Mouse (Mus musculus) ES-E14 (cell line): Measurements from ENCODE around the gene Sowahd. TPM values are rescaled to one million over a fixed set of nuclear protein-coding genes. Genes with fewer than 3 reads are reported as not detected.

Experiments used
- DNase-seq: peaks from one replicate; pipeline ENCODE4 v3.0.0-alpha.2; 2013; ENCODE audit warnings: low read depth, low spot score
- H3K27ac ChIP-seq: 2 replicates; pipeline ENCODE4 v1.5.1; 2012; ENCODE audit warnings: low read depth, mild to moderate bottlenecking, low read length, moderate library complexity, mixed read lengths; ENCODE audit not compliant: poor library complexity, insufficient read depth, severe bottlenecking
- H3K36me3 ChIP-seq: 2 replicates; pipeline ENCODE4 v1.6.1; 2012; ENCODE audit warnings: mild to moderate bottlenecking, low read length, moderate library complexity, mixed read lengths; ENCODE audit not compliant: control insufficient read depth, poor library complexity, insufficient read depth, severe bottlenecking
- H3K4me1 ChIP-seq, 2 experiments: fragments of 150-350 bp in 1 of 2; sonication (generic) in 1 of 2; 2 replicates each; pipeline ENCODE4 v1.6.1; 2012; ENCODE audit warnings: low read length in 2 of 2, mild to moderate bottlenecking in 1 of 2, mixed read lengths in 1 of 2; ENCODE audit not compliant: control insufficient read depth in 2 of 2, insufficient read depth in 2 of 2, poor library complexity in 1 of 2
- H3K4me3 ChIP-seq, 2 experiments: fragments of 150-350 bp in 1 of 2; sonication (generic) in 1 of 2; 2 replicates each; pipeline ENCODE4 v1.5.1; 2012; ENCODE audit warnings: low read length in 2 of 2, low read depth in 1 of 2, mild to moderate bottlenecking in 1 of 2, mixed read lengths in 1 of 2; ENCODE audit not compliant: insufficient read depth in 1 of 2, poor library complexity in 1 of 2, severe bottlenecking in 1 of 2
- H3K9ac ChIP-seq: 2 replicates; pipeline ENCODE4 v1.6.1; 2012; ENCODE audit warnings: low read depth, mild to moderate bottlenecking, low read length, mixed read lengths; ENCODE audit not compliant: poor library complexity, insufficient read depth, severe bottlenecking
- H3K9me3 ChIP-seq: fragments of 150-350 bp; sonication (generic); 2 replicates; pipeline ENCODE4 v1.6.1; 2012; ENCODE audit warnings: low read depth, mild to moderate bottlenecking, low read length; ENCODE audit not compliant: control insufficient read depth, insufficient read depth
- CHD2 ChIP-seq: IDR thresholded peaks from 2 replicates; pipeline ENCODE4 v1.6.1; 2014; ENCODE audit warnings: mild to moderate bottlenecking, low read depth, low read length, inconsistent platforms
- HCFC1 ChIP-seq: IDR thresholded peaks from 2 replicates; pipeline ENCODE4 v1.6.1; 2012; ENCODE audit warnings: low read length, inconsistent platforms, borderline replicate concordance; ENCODE audit not compliant: insufficient read depth
- MAFK ChIP-seq: IDR thresholded peaks from 2 replicates; pipeline ENCODE4 v1.6.1; 2014; ENCODE audit warnings: mild to moderate bottlenecking, low read depth, low read length, inconsistent platforms; ENCODE audit not compliant: insufficient read depth
- ZC3H11A ChIP-seq: IDR thresholded peaks from 2 replicates; pipeline ENCODE4 v1.6.1; 2012; ENCODE audit warnings: low read depth, mild to moderate bottlenecking, inconsistent platforms, low read length, borderline replicate concordance
- ZNF384 ChIP-seq: IDR thresholded peaks from 2 replicates; pipeline ENCODE4 v1.6.1; 2012; ENCODE audit warnings: low read depth, low read length, inconsistent platforms
- in situ Hi-C, 2 experiments: fragments of 600-800 bp; cut with MboI; formaldehyde crosslinking; loops; one replicate each; pipeline ENCODE4 v1.15.1; 2025; ENCODE audit warnings: low sequenced_read_pairs in 2 of 2, inconsistent platforms in 1 of 2; ENCODE audit not compliant: unreplicated experiment in 2 of 2
- total RNA-seq: library from RNA; depleted of rRNA; stranded (reverse); fragments of 300-350 nt; gene quantifications from 2 replicates; pipeline ENCODE4 v1.2.3, GENCODE M21; 2012

Gene Sowahd
- total RNA-seq, 1 experiment, result not detected

DNA sequence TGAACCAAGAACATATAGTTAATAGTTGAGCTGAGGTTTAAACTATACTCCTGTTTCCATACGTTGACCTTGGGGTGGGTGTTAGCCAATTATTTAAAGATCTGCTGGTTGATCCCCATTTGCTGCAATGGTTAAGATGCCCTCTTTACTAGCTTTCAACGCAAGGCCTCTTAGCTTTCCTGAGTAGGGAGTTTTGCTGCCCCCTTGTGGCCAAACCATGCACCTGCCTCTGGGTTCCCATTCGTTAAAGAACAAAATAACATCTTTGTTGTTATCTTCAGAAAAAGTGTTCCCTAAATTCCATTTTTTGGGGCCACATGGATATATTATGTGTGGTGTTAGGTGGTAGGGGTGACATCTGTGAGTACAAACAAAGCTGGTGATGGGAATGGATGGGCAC, 26.0 kb upstream of the Sowahd start:
- Histone ChIP-seq H3K9ac (no peak overlapping the region), H3K9me3 (no peaks in the 10 kb centered on the region), H3K4me1 (no peaks in the 10 kb centered on the region), H3K36me3 (no peaks in the 10 kb centered on the region), H3K27ac (no peak overlapping the region), H3K4me3 (no peak overlapping the region)
- TF ChIP-seq ZNF384, result no peak
- TF ChIP-seq ZC3H11A, result no peak
- no peak for TF ChIP-seq CHD2
- TF ChIP-seq MAFK, result no peak
- TF ChIP-seq HCFC1, result no peak
- in situ Hi-C loops, result loop anchor here in 1 of 2 experiments (25.0 kb wide), 1 partner anchor 485 kb away; no protein-coding TSS in a partner anchor
- DNase-seq, result peak; percentile 44

DNA sequence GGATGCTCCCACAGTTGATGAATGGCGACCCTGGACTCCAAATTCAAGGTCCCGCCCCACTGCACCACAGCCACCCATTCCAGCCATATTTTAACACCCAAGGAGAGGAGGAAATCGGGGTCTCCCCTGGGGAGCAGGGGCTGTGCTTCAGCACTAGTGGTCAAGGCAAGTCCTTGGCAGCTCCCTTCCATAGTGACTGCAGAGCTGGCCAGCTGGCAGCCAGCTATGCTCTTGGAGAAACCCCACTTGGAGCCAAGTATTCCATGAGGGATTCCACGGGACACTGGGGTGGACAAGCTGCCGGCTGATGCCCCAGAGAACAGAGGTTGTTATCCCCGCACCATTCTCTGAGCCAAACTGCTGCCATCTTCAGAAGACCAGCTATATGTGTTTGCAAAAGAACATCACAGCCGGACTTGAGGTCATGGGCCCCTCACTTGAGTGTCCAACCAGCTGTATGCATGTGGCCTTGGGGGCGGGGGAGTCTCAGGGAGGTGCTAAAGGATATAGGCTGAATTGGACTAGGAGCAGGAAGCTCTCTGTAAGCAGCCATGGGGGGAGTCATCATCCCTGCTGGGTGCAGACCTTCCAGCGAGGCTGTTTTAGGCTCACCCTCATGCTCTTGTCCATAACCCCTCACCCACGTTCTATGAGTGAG, 24.9 kb upstream of the Sowahd start:
- TF ChIP-seq ZNF384, result no peak
- no peak for TF ChIP-seq CHD2
- no peak for TF ChIP-seq ZC3H11A
- TF ChIP-seq HCFC1, result no peak
- H3K9ac ChIP-seq, result no peak overlapping the region
- H3K9me3 ChIP-seq, result no peaks in the 10 kb centered on the region
- H3K36me3 ChIP-seq, result no peaks in the 10 kb centered on the region
- no peak overlapping the region for H3K4me3 ChIP-seq
- in situ Hi-C loops, result loop anchor here in 1 of 2 experiments (25.0 kb wide), 1 partner anchor 486 kb away; no protein-coding TSS in a partner anchor
- no peak overlapping the region for H3K27ac ChIP-seq
- H3K4me1 ChIP-seq, result no peaks in the 10 kb centered on the region
- DNase-seq, result no peak

GRCm38 (mm10) chrX:37028378-37028777, 20.3 kb upstream of the Sowahd start:
- no peak overlapping the region for H3K4me3 ChIP-seq
- H3K9ac ChIP-seq, result no peak overlapping the region
- no peaks in the 10 kb centered on the region for H3K36me3 ChIP-seq
- no peak overlapping the region for H3K27ac ChIP-seq
- no peak for DNase-seq
- in situ Hi-C loops, result no loop called here
- H3K9me3 ChIP-seq, result no peaks in the 10 kb centered on the region
- TF ChIP-seq MAFK (no peak), CHD2 (no peak), HCFC1 (no peak), ZNF384 (no peak), ZC3H11A (no peak)
- H3K4me1 ChIP-seq, result no peaks in the 10 kb centered on the region

DNA sequence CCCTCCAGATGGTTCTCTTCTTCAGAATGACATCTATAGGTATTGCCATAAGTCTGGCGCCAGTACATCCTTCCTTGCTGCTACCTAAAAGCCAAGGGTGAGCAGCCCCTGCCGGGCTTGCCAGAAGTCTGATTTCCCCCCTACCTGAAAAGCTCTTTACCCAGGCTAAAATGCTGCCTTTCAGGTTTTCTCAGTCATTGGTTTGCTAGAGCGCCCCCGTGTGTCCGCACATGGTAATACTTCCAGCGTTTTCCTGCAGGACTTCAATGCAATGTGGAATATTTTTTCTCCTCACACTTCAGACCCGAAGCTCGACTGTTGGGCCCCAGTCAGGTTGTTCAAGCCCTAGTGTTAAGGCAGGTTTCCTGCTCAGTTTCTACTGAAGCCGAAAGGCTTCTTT, 5.9 kb upstream of the Sowahd start:
- H3K4me1 ChIP-seq, result no peaks in the 10 kb centered on the region
- TF ChIP-seq ZC3H11A, result no peak
- TF ChIP-seq CHD2, result no peak
- TF ChIP-seq ZNF384, result no peak
- TF ChIP-seq MAFK, result no peak
- TF ChIP-seq HCFC1, result no peak
- DNase-seq, result no peak
- H3K4me3 ChIP-seq, result no peak overlapping the region
- in situ Hi-C loops, result no loop called here
- no peaks in the 10 kb centered on the region for H3K36me3 ChIP-seq
- no peak overlapping the region for H3K27ac ChIP-seq
- H3K9ac ChIP-seq, result no peak overlapping the region
- H3K9me3 ChIP-seq, result no peaks in the 10 kb centered on the region
